Mouse (Mus musculus): ENCODE measurements at regions not wholly inside any gene's neighbourhood (a gene's known extent, or its start where the extent isn't known, plus 50 kb on each side); places are given as distances from the start of the nearest gene placed in this dataset.
"Not testable (repeated sequence)": the region's sequence is repeated elsewhere in the genome, so short reads cannot be mapped to it uniquely, and the experiment has no call there.

- Histone ChIP-seq H3K4me1 (replicated peaks; ENCODE audit: control insufficient read depth, insufficient read depth, low read length) (no peaks in the 10 kb centered on the region), H3K27me3 (ENCODE audit: control insufficient read depth, insufficient read depth, low read depth, low read length) (no peaks in the 10 kb centered on the region), H3K4me3 (ENCODE audit: low read length) (no peak overlapping the region), H3K4me2 (ENCODE audit: low read depth, low read length) (no peak overlapping the region), H3K9me3 (ENCODE audit: control insufficient read depth, low read length) (no peaks in the 10 kb centered on the region), H3K36me3 (ENCODE audit: control insufficient read depth, insufficient read depth, low read length) (no peaks in the 10 kb centered on the region), H3K27ac (ENCODE audit: low read length) (no peak overlapping the region), H3K9ac (ENCODE audit: low read length) (no peak overlapping the region)
- WGBS: 30% methylated on average over 1 of the region's 1 CpGs
- no peak for ATAC-seq (ENCODE audit: low read depth)
Observed at GRCm38 (mm10) chr6:48185311-48185710, 98.9 kb upstream of the Zfp746 start.

DNA sequence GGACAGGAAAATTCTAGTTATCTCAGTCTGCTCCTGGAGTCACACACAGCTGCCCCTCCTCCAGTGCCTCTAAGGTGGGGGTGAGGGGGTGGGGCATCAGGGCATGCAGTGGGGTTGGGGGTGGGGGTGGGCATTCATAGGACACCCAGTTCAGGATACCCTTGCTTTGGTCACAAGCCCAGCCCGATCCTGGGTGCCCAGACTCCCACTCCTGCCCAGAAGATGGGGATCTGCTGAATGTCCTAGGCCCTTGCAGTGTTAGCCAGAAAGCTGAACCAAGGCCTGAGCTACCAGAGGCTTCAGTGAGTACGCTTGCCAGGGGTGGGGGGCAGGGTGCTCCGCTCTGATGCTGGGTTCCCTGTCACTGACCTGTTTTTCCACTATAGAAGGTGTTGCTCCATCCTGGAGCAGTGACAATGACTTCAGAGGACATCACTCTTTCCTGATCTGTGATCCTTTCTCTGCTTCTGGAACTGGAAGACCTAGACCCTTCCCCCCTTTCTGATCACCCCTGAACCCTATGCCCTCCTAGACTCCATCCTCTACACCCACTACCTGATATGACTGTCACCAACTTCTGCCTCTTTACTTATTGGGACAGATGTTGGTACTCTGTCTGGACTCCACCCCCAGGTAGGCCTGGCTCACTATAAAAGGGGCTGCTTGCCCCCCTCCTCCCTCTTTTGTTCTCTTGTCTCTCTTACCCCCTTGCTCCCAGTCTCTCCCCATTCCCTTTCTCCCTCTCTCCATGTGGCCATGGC is 92.1 kb upstream of the Zfp746 start:
- no peak overlapping the region for H3K27ac ChIP-seq (ENCODE audit: low read length)
- peak; percentile 36; the same call in 1 of the 2 replicates for ATAC-seq (ENCODE audit: low read depth)
- no peaks in the 10 kb centered on the region for H3K9me3 ChIP-seq (ENCODE audit: control insufficient read depth, low read length)
- H3K4me1 ChIP-seq (replicated peaks; ENCODE audit: control insufficient read depth, insufficient read depth, low read length): no peaks in the 10 kb centered on the region
- no peaks in the 10 kb centered on the region for H3K27me3 ChIP-seq (ENCODE audit: control insufficient read depth, insufficient read depth, low read depth, low read length)
- H3K36me3 ChIP-seq (ENCODE audit: control insufficient read depth, insufficient read depth, low read length): no peaks in the 10 kb centered on the region
- WGBS: 61% methylated on average over 3 of the region's 3 CpGs
- no peak overlapping the region for H3K4me3 ChIP-seq (ENCODE audit: low read length)
- H3K9ac ChIP-seq (ENCODE audit: low read length): no peak overlapping the region
- no peak overlapping the region for H3K4me2 ChIP-seq (ENCODE audit: low read depth, low read length)

- Histone ChIP-seq H3K9ac (ENCODE audit: low read length) (no peak overlapping the region), H3K4me3 (ENCODE audit: low read length) (no peak overlapping the region), H3K4me2 (ENCODE audit: low read depth, low read length) (no peak overlapping the region), H3K9me3 (ENCODE audit: control insufficient read depth, low read length) (no peaks in the 10 kb centered on the region), H3K27me3 (ENCODE audit: control insufficient read depth, insufficient read depth, low read depth, low read length) (no peaks in the 10 kb centered on the region), H3K36me3 (ENCODE audit: control insufficient read depth, insufficient read depth, low read length) (no peaks in the 10 kb centered on the region), H3K27ac (ENCODE audit: low read length) (no peak overlapping the region), H3K4me1 (replicated peaks; ENCODE audit: control insufficient read depth, insufficient read depth, low read length) (no peaks in the 10 kb centered on the region)
- no peak for ATAC-seq (ENCODE audit: low read depth)
- 7% methylated on average over 2 of the region's 2 CpGs for WGBS
Observed at GRCm38 (mm10) chr6:48177936-48178335, 91.5 kb upstream of the Zfp746 start.

GRCm38 (mm10) chr6:48175234-48175633 is 88.8 kb upstream of the Zfp746 start:
- H3K27ac ChIP-seq (ENCODE audit: low read length): no peak overlapping the region
- H3K4me3 ChIP-seq (ENCODE audit: low read length): no peak overlapping the region
- ATAC-seq (ENCODE audit: low read depth): no peak
- H3K9me3 ChIP-seq (ENCODE audit: control insufficient read depth, low read length): no peaks in the 10 kb centered on the region
- H3K9ac ChIP-seq (ENCODE audit: low read length): no peak overlapping the region
- H3K36me3 ChIP-seq (ENCODE audit: control insufficient read depth, insufficient read depth, low read length): no peaks in the 10 kb centered on the region
- 73% methylated on average over 2 of the region's 2 CpGs for whole genome bisulfite sequencing
- H3K4me2 ChIP-seq (ENCODE audit: low read depth, low read length): no peak overlapping the region
- H3K4me1 ChIP-seq (replicated peaks; ENCODE audit: control insufficient read depth, insufficient read depth, low read length): no peaks in the 10 kb centered on the region
- H3K27me3 ChIP-seq (ENCODE audit: control insufficient read depth, insufficient read depth, low read depth, low read length): no peaks in the 10 kb centered on the region

- not testable (repeated sequence) for H3K4me1 ChIP-seq (replicated peaks; ENCODE audit: control insufficient read depth, insufficient read depth, low read length); H3K9ac ChIP-seq (ENCODE audit: low read length); H3K4me2 ChIP-seq (ENCODE audit: low read depth, low read length); H3K36me3 ChIP-seq (ENCODE audit: control insufficient read depth, insufficient read depth, low read length); H3K4me3 ChIP-seq (ENCODE audit: low read length); H3K9me3 ChIP-seq (ENCODE audit: control insufficient read depth, low read length); H3K27ac ChIP-seq (ENCODE audit: low read length); H3K27me3 ChIP-seq (ENCODE audit: control insufficient read depth, insufficient read depth, low read depth, low read length); ATAC-seq (ENCODE audit: low read depth)
- WGBS: 86% methylated on average over 11 of the region's 13 CpGs
Observed at GRCm38 (mm10) chr6:48172769-48173168, 86.4 kb upstream of the Zfp746 start.

DNA sequence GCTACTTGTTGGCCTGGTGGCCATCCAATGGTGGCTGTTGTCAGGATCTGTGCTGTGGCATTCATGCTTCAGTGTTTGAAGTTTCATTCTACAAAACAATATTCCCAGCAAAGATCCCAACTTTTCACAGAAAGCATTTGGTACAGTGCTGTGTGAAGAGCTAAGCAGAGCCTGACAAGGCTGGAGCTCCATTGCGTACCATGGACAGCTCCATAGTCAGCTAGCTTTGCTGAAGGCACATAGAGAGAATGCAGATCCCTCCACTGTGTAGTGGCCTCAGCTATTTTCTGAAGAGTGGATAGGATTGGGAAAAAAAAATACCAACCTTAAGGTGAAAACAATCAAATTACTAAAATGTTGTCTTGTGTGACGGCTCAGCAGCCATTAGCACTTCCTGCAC is 50.5 kb upstream of the Zfp746 start:
- no peak overlapping the region for H3K27ac ChIP-seq (ENCODE audit: low read length)
- 47% methylated on average over 2 of the region's 2 CpGs for WGBS
- no peak for ATAC-seq (ENCODE audit: low read depth)
- no peaks in the 10 kb centered on the region for H3K36me3 ChIP-seq (ENCODE audit: control insufficient read depth, insufficient read depth, low read length)
- H3K4me1 ChIP-seq (replicated peaks; ENCODE audit: control insufficient read depth, insufficient read depth, low read length): no peaks in the 10 kb centered on the region
- no peaks in the 10 kb centered on the region for H3K9me3 ChIP-seq (ENCODE audit: control insufficient read depth, low read length)
- H3K27me3 ChIP-seq (ENCODE audit: control insufficient read depth, insufficient read depth, low read depth, low read length): no peaks in the 10 kb centered on the region
- H3K4me2 ChIP-seq (ENCODE audit: low read depth, low read length): no peak overlapping the region
- no peak overlapping the region for H3K4me3 ChIP-seq (ENCODE audit: low read length)
- no peak overlapping the region for H3K9ac ChIP-seq (ENCODE audit: low read length)

Measured in lung, embryonic 16.5 days (tissue).